Mouse (Mus musculus): ENCODE results near the gene Tef. TPM values are rescaled to one million over a fixed set of nuclear protein-coding genes. Genes with fewer than 3 reads are reported as not detected.

The Tef gene
- 16.8 and 18.7 TPM in 2 replicates for polyA plus RNA-seq (2014; fragmentation: Nextera tagmentation; extraction: Ambion mirVana)

DNA sequence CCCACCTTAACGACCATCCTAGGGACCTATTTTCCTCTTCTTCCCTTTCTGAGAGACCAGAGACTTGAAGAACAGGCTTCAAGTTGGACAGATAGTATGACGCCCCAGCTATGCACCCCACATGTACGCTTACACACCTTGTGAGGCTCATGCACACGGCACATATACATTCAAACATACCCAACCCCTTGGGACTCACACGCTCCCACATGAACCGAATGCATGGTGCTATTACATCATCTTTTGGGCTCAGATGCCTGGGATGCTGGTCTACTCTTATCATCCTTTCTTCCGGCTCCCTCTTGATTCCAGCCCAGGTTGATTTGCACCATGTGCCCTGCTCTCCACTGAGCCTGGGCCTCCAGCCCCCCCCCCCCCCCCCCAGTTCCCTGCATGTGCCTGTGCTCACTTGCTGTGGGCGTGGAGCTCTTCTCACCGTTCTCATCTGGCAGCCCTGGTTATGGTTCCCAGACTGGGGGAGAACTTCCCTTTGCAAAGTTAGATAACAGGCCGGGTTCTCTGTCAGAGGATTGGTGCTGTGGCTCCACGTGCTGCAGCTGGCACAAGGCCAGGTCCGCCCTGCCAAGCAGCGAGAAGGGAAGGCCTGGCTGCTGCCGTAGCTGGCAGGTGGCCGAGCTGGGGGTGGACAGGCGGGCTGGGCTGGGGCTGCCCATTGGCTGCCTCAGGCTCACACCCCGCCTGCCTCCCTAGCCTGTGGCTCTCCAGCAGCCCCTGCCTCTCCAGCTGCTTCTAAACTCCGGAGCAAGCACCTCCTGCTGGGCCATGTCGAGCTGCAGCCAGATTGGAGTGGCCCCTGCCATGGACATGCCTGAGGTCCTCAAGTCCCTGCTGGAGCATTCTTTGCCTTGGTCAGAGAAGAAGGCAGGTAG, at the start of gene Tef:
Tef (plus strand) TSS at position 421 of the 890 bp plus-strand sequence.
- H3K4me3 ChIP-seq (replicated peaks; ENCODE audit: low read length), result peak within 1 kb of the TSS; percentile 22
- peak; percentile 95 for ATAC-seq (ENCODE audit: low FRiP score)
- WGBS, result 27% methylated on average over 19 of the region's 19 CpGs
- peaks cover 29% of the 10 kb centered on the region for H3K4me1 ChIP-seq (replicated peaks; ENCODE audit: control insufficient read depth, insufficient read depth, low read length)
- no peaks in the 10 kb centered on the region for H3K9me3 ChIP-seq (ENCODE audit: control insufficient read depth, low read length)
- peak within 1 kb of the TSS; percentile 58 for H3K27ac ChIP-seq
- H3K9ac ChIP-seq, result peak within 1 kb of the TSS; percentile 45
- H3K27me3 ChIP-seq (ENCODE audit: control insufficient read depth, insufficient read depth, low read length), result no peaks in the 10 kb centered on the region
- H3K4me2 ChIP-seq (replicated peaks), result peak within 1 kb of the TSS; percentile 54
- no peaks in the 10 kb centered on the region for H3K36me3 ChIP-seq (replicated peaks; ENCODE audit: control insufficient read depth, insufficient read depth)
- peak; percentile 95 for DNase-seq (ENCODE audit: low spot score)

DNA sequence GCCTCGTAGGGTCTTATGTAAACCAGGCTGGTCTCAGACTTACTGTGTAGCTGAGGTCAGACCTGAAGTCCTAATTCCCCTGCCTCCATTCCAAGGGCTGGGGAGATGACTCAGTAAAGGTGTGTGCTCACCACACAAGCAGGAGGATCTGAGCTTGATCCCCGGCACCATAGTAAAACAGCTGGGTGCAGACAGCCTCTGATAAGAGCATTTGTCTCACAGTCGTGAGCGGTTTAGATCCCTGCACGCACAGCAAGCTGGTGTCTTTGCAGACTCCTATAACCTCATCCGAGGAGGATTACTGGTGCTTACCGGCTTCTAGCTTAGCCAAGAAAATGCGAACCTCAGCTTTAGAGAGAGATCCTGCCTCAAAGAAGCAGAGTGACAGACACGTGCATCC, 48.6 kb upstream of the Tef start:
- H3K9ac ChIP-seq, result no peak overlapping the region
- no peak overlapping the region for H3K4me3 ChIP-seq (replicated peaks; ENCODE audit: low read length)
- ATAC-seq (ENCODE audit: low FRiP score), result no peak
- H3K9me3 ChIP-seq (ENCODE audit: control insufficient read depth, low read length), result no peaks in the 10 kb centered on the region
- no peaks in the 10 kb centered on the region for H3K27me3 ChIP-seq (ENCODE audit: control insufficient read depth, insufficient read depth, low read length)
- DNase-seq (ENCODE audit: low spot score), result no peak
- 97% methylated on average over 9 of the region's 9 CpGs for WGBS
- H3K36me3 ChIP-seq (replicated peaks; ENCODE audit: control insufficient read depth, insufficient read depth), result no peaks in the 10 kb centered on the region; the same call in 1 of the 2 replicates
- H3K4me2 ChIP-seq (replicated peaks), result no peak overlapping the region
- H3K27ac ChIP-seq, result no peak overlapping the region
- H3K4me1 ChIP-seq (replicated peaks; ENCODE audit: control insufficient read depth, insufficient read depth, low read length), result peaks cover 8% of the 10 kb centered on the region; the same call in 1 of the 2 replicates

DNA sequence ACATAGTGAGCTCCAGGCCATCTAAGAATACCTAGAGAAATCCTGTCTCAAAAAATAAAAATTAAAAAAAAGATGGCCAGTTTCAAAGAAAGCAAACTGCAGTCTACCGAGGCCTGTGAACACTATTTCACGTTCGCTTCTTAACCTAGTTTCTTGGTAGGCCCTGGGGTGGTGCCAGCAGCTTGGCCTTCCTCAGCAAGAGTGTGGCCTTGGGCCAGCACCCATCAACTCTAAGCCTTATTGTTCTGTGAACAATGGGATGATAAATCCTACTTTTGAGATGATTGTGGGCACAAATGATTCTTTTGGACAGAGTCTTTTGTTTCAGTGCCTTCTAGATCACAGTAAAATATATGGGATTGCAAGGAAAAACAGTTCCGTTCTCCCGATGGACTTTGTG, 43.5 kb upstream of the Tef start:
- no peaks in the 10 kb centered on the region for H3K4me1 ChIP-seq (replicated peaks; ENCODE audit: control insufficient read depth, insufficient read depth, low read length)
- H3K9me3 ChIP-seq (ENCODE audit: control insufficient read depth, low read length), result no peaks in the 10 kb centered on the region
- no peak overlapping the region for H3K9ac ChIP-seq
- H3K27ac ChIP-seq, result no peak overlapping the region
- H3K4me2 ChIP-seq (replicated peaks), result no peak overlapping the region
- H3K27me3 ChIP-seq (ENCODE audit: control insufficient read depth, insufficient read depth, low read length), result no peaks in the 10 kb centered on the region
- H3K4me3 ChIP-seq (replicated peaks; ENCODE audit: low read length), result no peak overlapping the region
- ATAC-seq (ENCODE audit: low FRiP score), result no peak
- 84% methylated on average over 5 of the region's 5 CpGs for WGBS
- no peak for DNase-seq (ENCODE audit: low spot score)
- H3K36me3 ChIP-seq (replicated peaks; ENCODE audit: control insufficient read depth, insufficient read depth), result peaks cover 4% of the 10 kb centered on the region; the same call in 1 of the 2 replicates

DNA sequence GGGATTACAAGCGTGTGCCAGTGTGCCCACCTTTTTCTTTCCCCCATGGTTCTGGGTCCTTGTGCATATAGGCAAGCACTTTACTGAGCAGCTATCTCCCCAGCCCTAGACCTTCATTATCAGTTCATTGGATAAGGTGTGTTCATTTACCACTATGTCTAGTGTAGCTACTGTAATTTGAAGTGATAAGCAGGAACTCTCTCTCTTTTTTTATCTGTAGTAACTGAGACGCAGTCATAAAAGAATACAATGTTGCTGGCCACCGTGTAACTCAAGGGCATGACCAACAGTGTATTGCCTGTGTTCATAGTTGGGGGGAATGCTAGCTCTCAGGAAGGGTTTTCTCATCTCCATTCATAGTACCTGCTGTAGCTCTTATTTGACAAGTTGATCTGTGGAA, 42.7 kb upstream of the Tef start:
- H3K9me3 ChIP-seq (ENCODE audit: control insufficient read depth, low read length), result no peaks in the 10 kb centered on the region
- no peak overlapping the region for H3K27ac ChIP-seq
- no peaks in the 10 kb centered on the region for H3K27me3 ChIP-seq (ENCODE audit: control insufficient read depth, insufficient read depth, low read length)
- DNase-seq (ENCODE audit: low spot score) (no peak), ATAC-seq (ENCODE audit: low FRiP score) (no peak)
- no peaks in the 10 kb centered on the region for H3K4me1 ChIP-seq (replicated peaks; ENCODE audit: control insufficient read depth, insufficient read depth, low read length)
- no peak overlapping the region for H3K9ac ChIP-seq
- no peak overlapping the region for H3K4me3 ChIP-seq (replicated peaks; ENCODE audit: low read length)
- no peak overlapping the region for H3K4me2 ChIP-seq (replicated peaks)
- H3K36me3 ChIP-seq (replicated peaks; ENCODE audit: control insufficient read depth, insufficient read depth), result peaks cover 4% of the 10 kb centered on the region; the same call in 1 of the 2 replicates
- 97% methylated on average over 3 of the region's 3 CpGs for WGBS

DNA sequence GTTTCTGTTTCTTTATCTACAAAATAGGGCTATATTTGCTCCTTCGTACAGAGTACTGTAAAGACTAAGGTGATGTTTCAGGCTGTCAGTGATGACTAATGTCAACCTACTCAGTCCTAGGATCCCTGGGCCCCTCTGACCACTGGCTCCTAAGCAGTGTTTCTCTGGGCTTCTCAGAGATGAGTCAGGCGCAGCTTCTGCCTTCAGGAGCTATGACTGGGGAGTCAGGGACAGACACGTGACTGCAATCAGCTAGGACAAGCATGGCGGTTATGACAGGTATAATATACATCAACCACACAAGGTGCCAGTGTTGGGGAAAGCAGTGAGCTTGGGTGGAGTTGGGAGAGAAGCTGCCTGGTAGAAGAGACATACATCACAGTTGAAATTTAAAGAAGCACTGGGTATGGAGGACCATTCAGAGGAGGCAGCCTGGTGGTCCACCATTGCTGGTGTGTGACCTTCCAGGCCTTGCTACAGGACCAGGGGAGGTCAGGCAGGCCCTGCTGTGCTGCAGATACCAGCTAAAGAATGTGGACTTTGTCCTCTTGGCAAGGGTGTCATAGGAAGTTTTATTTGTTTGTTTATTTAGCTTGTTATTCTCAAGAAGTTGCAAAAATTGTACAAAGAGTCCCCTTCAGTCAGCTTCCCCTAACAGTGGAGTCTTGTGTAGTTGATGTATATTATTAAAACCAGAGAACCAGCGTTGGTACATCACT, 41.7 kb upstream of the Tef start:
- no peak for ATAC-seq (ENCODE audit: low FRiP score)
- 94% methylated on average over 5 of the region's 5 CpGs for WGBS

DNA sequence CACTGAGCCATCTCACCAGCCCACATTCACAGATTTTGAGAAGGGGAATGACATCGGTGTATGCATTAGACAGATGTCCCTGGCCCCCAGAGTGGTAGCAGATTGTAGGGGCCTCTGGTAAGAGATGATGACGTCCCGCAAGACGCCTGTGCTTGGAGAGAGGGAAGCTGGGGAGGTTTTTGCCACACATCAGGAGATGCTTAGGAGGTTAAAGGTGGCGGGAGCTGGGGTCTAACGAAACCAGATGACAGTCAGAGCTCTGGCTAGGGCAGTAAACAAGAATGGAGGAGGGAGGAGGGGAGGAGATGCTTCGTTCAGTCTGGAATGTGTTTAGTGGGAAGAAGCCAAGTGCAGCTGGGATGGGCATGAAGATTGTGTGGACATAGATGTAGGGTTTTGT, 40.8 kb upstream of the Tef start:
- ATAC-seq (ENCODE audit: low FRiP score) (no peak), DNase-seq (ENCODE audit: low spot score) (no peak)
- Histone ChIP-seq H3K4me1 (replicated peaks; ENCODE audit: control insufficient read depth, insufficient read depth, low read length) (no peaks in the 10 kb centered on the region), H3K36me3 (replicated peaks; ENCODE audit: control insufficient read depth, insufficient read depth) (0 out of 2 replicates have a peak, but pooled peaks cover 4% of the 10 kb centered on the region), H3K27ac (no peak overlapping the region), H3K27me3 (ENCODE audit: control insufficient read depth, insufficient read depth, low read length) (no peaks in the 10 kb centered on the region), H3K9ac (no peak overlapping the region), H3K4me2 (replicated peaks) (no peak overlapping the region), H3K4me3 (replicated peaks; ENCODE audit: low read length) (no peak overlapping the region), H3K9me3 (ENCODE audit: control insufficient read depth, low read length) (no peaks in the 10 kb centered on the region)
- WGBS, result 90% methylated on average over 7 of the region's 7 CpGs

More for the DNA sequence above, 41.7 kb upstream of the Tef start:
- no peak for DNase-seq (ENCODE audit: low spot score)
- H3K9me3 ChIP-seq (ENCODE audit: control insufficient read depth, low read length), result no peaks in the 10 kb centered on the region
- no peak overlapping the region for H3K4me2 ChIP-seq (replicated peaks)
- no peak overlapping the region for H3K27ac ChIP-seq
- H3K36me3 ChIP-seq (replicated peaks; ENCODE audit: control insufficient read depth, insufficient read depth), result peaks cover 4% of the 10 kb centered on the region; the same call in 1 of the 2 replicates
- H3K9ac ChIP-seq, result no peak overlapping the region
- H3K27me3 ChIP-seq (ENCODE audit: control insufficient read depth, insufficient read depth, low read length), result no peaks in the 10 kb centered on the region
- no peak overlapping the region for H3K4me3 ChIP-seq (replicated peaks; ENCODE audit: low read length)
- H3K4me1 ChIP-seq (replicated peaks; ENCODE audit: control insufficient read depth, insufficient read depth, low read length), result no peaks in the 10 kb centered on the region

DNA sequence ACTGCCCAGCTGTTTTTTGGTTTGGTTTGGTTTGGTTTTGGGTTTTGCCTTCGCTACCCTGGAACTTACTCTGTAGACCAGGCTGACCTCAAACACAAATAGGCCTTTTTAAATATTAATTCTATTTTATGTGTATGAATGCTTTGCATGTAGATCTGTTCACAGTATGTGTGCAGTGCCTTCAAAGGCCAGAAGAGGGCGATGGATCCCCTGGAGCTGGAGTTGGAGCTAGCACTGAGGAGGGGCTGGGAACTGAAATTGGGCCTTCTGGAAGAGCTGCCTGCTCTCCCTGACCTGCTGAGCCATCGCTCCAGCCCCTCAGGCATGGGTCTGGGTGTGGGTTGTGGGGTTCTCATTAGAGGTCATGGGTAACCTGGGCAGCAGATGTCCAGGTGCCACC, 40.3 kb upstream of the Tef start:
- Histone ChIP-seq H3K4me2 (replicated peaks) (no peak overlapping the region), H3K9me3 (ENCODE audit: control insufficient read depth, low read length) (no peaks in the 10 kb centered on the region), H3K4me3 (replicated peaks; ENCODE audit: low read length) (no peak overlapping the region), H3K36me3 (replicated peaks; ENCODE audit: control insufficient read depth, insufficient read depth) (0 out of 2 replicates have a peak, but pooled peaks cover 4% of the 10 kb centered on the region), H3K4me1 (replicated peaks; ENCODE audit: control insufficient read depth, insufficient read depth, low read length) (no peaks in the 10 kb centered on the region), H3K27ac (no peak overlapping the region), H3K9ac (no peak overlapping the region), H3K27me3 (ENCODE audit: control insufficient read depth, insufficient read depth, low read length) (no peaks in the 10 kb centered on the region)
- 86% methylated on average over 3 of the region's 3 CpGs for WGBS
- DNase-seq (ENCODE audit: low spot score), result no peak
- ATAC-seq (ENCODE audit: low FRiP score), result no peak

DNA sequence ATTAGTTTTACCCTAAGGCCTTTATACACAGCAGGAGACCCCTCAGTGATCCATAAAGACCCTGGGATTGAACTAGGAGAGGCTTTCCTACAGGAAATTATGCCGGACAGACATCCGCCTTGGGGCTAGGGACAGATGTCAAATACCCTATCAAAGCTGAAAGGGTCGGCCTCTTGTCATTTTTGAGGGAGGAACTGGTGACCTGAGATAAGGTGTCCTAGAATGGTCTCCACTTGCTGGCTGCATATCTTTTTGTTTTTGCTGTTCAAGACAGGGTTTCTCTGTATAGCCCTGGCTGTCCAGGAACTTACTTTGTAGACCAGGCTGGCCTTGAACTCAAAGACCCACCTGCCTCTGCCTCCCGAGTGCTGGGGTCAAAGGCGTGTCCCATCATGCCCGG, 37.6 kb upstream of the Tef start:
- H3K9ac ChIP-seq, result no peak overlapping the region
- ATAC-seq (ENCODE audit: low FRiP score) (no peak), DNase-seq (ENCODE audit: low spot score) (no peak)
- H3K9me3 ChIP-seq (ENCODE audit: control insufficient read depth, low read length), result no peaks in the 10 kb centered on the region
- H3K4me2 ChIP-seq (replicated peaks), result no peak overlapping the region
- H3K36me3 ChIP-seq (replicated peaks; ENCODE audit: control insufficient read depth, insufficient read depth), result peaks cover 23% of the 10 kb centered on the region
- WGBS, result 89% methylated on average over 6 of the region's 6 CpGs
- H3K4me3 ChIP-seq (replicated peaks; ENCODE audit: low read length), result no peak overlapping the region
- no peak overlapping the region for H3K27ac ChIP-seq
- no peaks in the 10 kb centered on the region for H3K27me3 ChIP-seq (ENCODE audit: control insufficient read depth, insufficient read depth, low read length)
- no peaks in the 10 kb centered on the region for H3K4me1 ChIP-seq (replicated peaks; ENCODE audit: control insufficient read depth, insufficient read depth, low read length)

DNA sequence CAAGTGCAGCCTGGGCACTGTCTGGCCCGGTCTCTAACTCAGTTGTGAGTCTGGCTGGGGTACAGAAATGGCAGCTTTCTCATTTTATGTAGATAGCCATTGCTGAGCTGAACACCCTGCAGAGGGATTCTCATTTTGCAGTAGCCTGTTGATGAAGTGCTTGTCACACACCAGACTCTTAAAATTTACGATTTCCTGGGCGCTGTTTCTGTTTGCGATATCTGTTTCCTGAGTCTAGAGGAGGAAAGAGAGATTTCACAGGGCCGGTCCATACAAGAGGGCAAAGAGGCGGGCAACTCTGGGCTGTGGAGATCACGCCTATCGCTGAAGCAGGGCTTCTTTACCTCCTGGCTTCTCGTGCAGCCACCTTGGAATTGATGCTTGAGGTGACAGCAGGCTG, 36.6 kb upstream of the Tef start:
- no peaks in the 10 kb centered on the region for H3K27me3 ChIP-seq (ENCODE audit: control insufficient read depth, insufficient read depth, low read length)
- H3K4me1 ChIP-seq (replicated peaks; ENCODE audit: control insufficient read depth, insufficient read depth, low read length), result no peaks in the 10 kb centered on the region
- H3K27ac ChIP-seq, result no peak overlapping the region
- ATAC-seq (ENCODE audit: low FRiP score) (no peak), DNase-seq (ENCODE audit: low spot score) (no peak)
- no peak overlapping the region for H3K4me3 ChIP-seq (replicated peaks; ENCODE audit: low read length)
- H3K4me2 ChIP-seq (replicated peaks), result no peak overlapping the region
- H3K9me3 ChIP-seq (ENCODE audit: control insufficient read depth, low read length), result no peaks in the 10 kb centered on the region
- H3K9ac ChIP-seq, result no peak overlapping the region
- 94% methylated on average over 9 of the region's 9 CpGs for WGBS
- H3K36me3 ChIP-seq (replicated peaks; ENCODE audit: control insufficient read depth, insufficient read depth), result peaks cover 33% of the 10 kb centered on the region

Data from hindbrain, embryonic 14.5 days (tissue).